10 mouse cellular contexts compared by ENCODE assay signal in the genomic region with DNA sequence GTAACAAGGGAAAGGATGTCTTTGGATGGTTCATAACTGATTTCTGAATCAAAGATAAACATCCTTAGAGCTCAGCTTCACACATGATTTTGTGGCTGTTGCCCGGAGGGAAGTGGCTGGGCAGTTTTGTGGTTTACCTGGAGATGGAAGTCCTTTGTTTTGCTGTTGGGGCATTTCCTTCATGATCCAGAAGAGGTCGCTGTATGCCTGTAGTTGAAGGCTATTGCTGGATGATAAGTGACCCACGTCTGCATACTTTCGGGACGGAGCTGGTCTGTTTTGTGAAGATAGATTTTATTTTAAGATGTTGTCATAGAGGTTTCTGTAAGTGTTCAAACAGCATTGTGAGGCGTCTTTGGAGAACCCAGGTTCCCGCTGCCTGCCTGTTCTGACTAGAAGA.
DNase-seq lines count a peak whose midpoint lies in the region; ATAC-seq and TF ChIP-seq lines count a peak whose summit lies in the region.
"Had no signal": no experiment of that assay in that cellular context is flagged by ENCODE, and none has a peak within 500 bp of the region (broad histone marks: within the 10 kb centered on the region; RNA-seq: fewer than 3 reads in every experiment).

No protein-coding gene starts in this region.

- H3K27ac ChIP-seq in liver, embryonic 12.5 days: no peak overlapping the region
- no peak overlapping the region for H3K27ac ChIP-seq in embryonic facial prominence, embryonic 14.5 days (replicated peaks; ENCODE audit: low read depth, low read length)
- no peak overlapping the region for H3K27ac ChIP-seq in limb, embryonic 14.5 days (replicated peaks; ENCODE audit: low read depth, low read length)
- H3K27ac ChIP-seq: macrophage had no signal

- no peak overlapping the region for H3K4me3 ChIP-seq in liver, embryonic 12.5 days
- H3K4me3 ChIP-seq in embryonic facial prominence, embryonic 14.5 days (ENCODE audit: low read depth, low read length): no peak overlapping the region
- no peak overlapping the region for H3K4me3 ChIP-seq in limb, embryonic 14.5 days (replicated peaks; ENCODE audit: low read length)
- H3K4me3 ChIP-seq: embryonic facial prominence, embryonic 13.5 days had no signal

- H3K9me3 ChIP-seq in liver, embryonic 12.5 days (replicated peaks): no peaks in the 10 kb centered on the region
- no peaks in the 10 kb centered on the region for H3K9me3 ChIP-seq in embryonic facial prominence, embryonic 14.5 days (ENCODE audit: control insufficient read depth, low read length)
- no peaks in the 10 kb centered on the region for H3K9me3 ChIP-seq in limb, embryonic 14.5 days (ENCODE audit: control insufficient read depth, low read length)
- H3K9me3 ChIP-seq: embryonic facial prominence, embryonic 13.5 days had no signal

- no peak for TF ChIP-seq POLR2A in limb, embryonic 14.5 days (IDR thresholded peaks at IDR 0.05; ENCODE audit: borderline replicate concordance, extremely low read depth, insufficient read depth, insufficient read length)

- no peak overlapping the region for H3K9ac ChIP-seq in liver, embryonic 12.5 days
- no peak overlapping the region for H3K9ac ChIP-seq in embryonic facial prominence, embryonic 14.5 days (ENCODE audit: low read depth, low read length)
- H3K9ac ChIP-seq in limb, embryonic 14.5 days (ENCODE audit: low read depth, low read length, severe bottlenecking): no peak overlapping the region
- H3K9ac ChIP-seq: embryonic facial prominence, embryonic 13.5 days had no signal

- no peaks in the 10 kb centered on the region for H3K27me3 ChIP-seq in liver, embryonic 12.5 days (replicated peaks)
- no peaks in the 10 kb centered on the region for H3K27me3 ChIP-seq in embryonic facial prominence, embryonic 14.5 days (replicated peaks; ENCODE audit: control insufficient read depth, insufficient read depth, low read length)
- H3K27me3 ChIP-seq in limb, embryonic 14.5 days (ENCODE audit: control insufficient read depth, insufficient read depth, low read length): no peaks in the 10 kb centered on the region
- H3K27me3 ChIP-seq: embryonic facial prominence, embryonic 13.5 days had no signal

- DNase-seq in liver: peak; percentile 29
- DNase-seq in adrenal gland, postnatal 14 days: peak; percentile 65
- DNase-seq in embryonic facial prominence, embryonic 14.5 days (ENCODE audit: low spot score): peak; percentile 62
- DNase-seq in kidney, adult 9 months: peak; percentile 79
- peak; percentile 59 for DNase-seq in limb, embryonic 14.5 days (ENCODE audit: low spot score)
- peak; percentile 18 for DNase-seq in retina, adult 2 months (ENCODE audit: low read depth, low spot score)
- no peak for DNase-seq in natural killer cell, adult 2 months (ENCODE audit: low spot score in 2 of 2)

- WGBS in liver, embryonic 12.5 days (ENCODE audit: insufficient replicate concordance): 30% methylated on average over 7 of the region's 7 CpGs
- WGBS in embryonic facial prominence, embryonic 14.5 days: 44% methylated on average over 7 of the region's 7 CpGs
- WGBS in limb, embryonic 14.5 days: 34% methylated on average over 7 of the region's 7 CpGs

- peaks cover 7% of the 10 kb centered on the region; the same call in 1 of the 2 replicates for H3K4me1 ChIP-seq in liver, embryonic 12.5 days
- H3K4me1 ChIP-seq in embryonic facial prominence, embryonic 14.5 days (ENCODE audit: control insufficient read depth, insufficient read depth, low read length): 0 out of 2 replicates have a peak, but pooled peaks cover 4% of the 10 kb centered on the region
- peaks cover 30% of the 10 kb centered on the region for H3K4me1 ChIP-seq in limb, embryonic 14.5 days (ENCODE audit: control insufficient read depth, insufficient read depth, low read length)

- no peak for ATAC-seq in liver, embryonic 12.5 days
- no peak for ATAC-seq in embryonic facial prominence, embryonic 14.5 days (ENCODE audit: low read depth)
- no peak for ATAC-seq in limb, embryonic 14.5 days (ENCODE audit: low FRiP score, low read depth)

- no peaks in the 10 kb centered on the region for H3K36me3 ChIP-seq in liver, embryonic 12.5 days
- no peaks in the 10 kb centered on the region for H3K36me3 ChIP-seq in embryonic facial prominence, embryonic 14.5 days (ENCODE audit: control insufficient read depth, insufficient read depth, low read length)
- no peaks in the 10 kb centered on the region for H3K36me3 ChIP-seq in limb, embryonic 14.5 days (ENCODE audit: control insufficient read depth, insufficient read depth, low read length)
- H3K36me3 ChIP-seq: embryonic facial prominence, embryonic 13.5 days had no signal

- no peak overlapping the region for H3K4me2 ChIP-seq in liver, embryonic 12.5 days
- no peak overlapping the region for H3K4me2 ChIP-seq in embryonic facial prominence, embryonic 14.5 days (ENCODE audit: low read depth, low read length)
- no peak overlapping the region for H3K4me2 ChIP-seq in limb, embryonic 14.5 days (replicated peaks; ENCODE audit: low read depth, low read length, severe bottlenecking)
- H3K4me2 ChIP-seq: embryonic facial prominence, embryonic 13.5 days had no signal

Comparison
In these comparisons a context has a peak if more than half of its experiments do, and no peak if none do; other contexts are left out.
1. DNase-seq: peak in liver (single experiment), adrenal gland, postnatal 14 days (single experiment), embryonic facial prominence, embryonic 14.5 days (single experiment), kidney, adult 9 months (single experiment), limb, embryonic 14.5 days (single experiment) and retina, adult 2 months (single experiment); none in natural killer cell, adult 2 months (0 of 2).